In the genomic region with DNA sequence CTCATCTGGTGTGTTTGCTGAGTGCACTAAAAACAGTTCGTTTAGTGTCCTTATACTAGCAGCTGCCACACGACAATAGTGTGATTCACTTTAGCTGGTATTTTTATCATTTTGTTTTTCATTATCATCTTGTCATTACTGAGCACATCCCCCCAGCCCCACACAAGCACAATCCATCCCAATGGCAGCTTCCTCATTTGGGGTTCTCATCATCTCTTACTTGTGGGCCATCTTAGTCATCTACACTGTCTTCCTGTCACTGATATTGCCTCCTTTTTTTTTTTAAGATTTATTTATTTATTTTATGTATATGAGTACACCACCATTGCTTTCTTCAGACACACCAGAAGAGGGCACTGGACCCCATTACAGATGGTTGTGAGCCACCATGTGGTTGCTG, we compare ENCODE assay signal across 26 mouse cellular contexts. TPM values are rescaled to one million over a fixed set of nuclear protein-coding genes. Genes with fewer than 3 reads are reported as not detected.
DNase-seq lines count a peak whose midpoint lies in the region; ATAC-seq and TF ChIP-seq lines count a peak whose summit lies in the region.
"Had no signal": no experiment of that assay in that cellular context is flagged by ENCODE, and none has a peak within 500 bp of the region (broad histone marks: within the 10 kb centered on the region; RNA-seq: fewer than 3 reads in every experiment).

No protein-coding gene starts in this region.

- peak; percentile 29 for DNase-seq in heart, adult 11 months
- no peak for DNase-seq in heart, postnatal 14 days
- DNase-seq in 416B (ENCODE audit: low read depth) (peak; percentile 51), Patski (ENCODE audit: low read depth, low spot score) (no peak)
- no peak for DNase-seq in cerebellum, postnatal 14 days
- DNase-seq in lung, adult 18-20 months: no peak
- DNase-seq: adrenal gland, adult 2 months; adrenal gland, postnatal 14 days; B cell, adult 2 months; cerebellum, adult 11 months; cerebellum, adult 2 months; cerebellum, adult 9-11 months; gastrocnemius, postnatal 10 days; gastrocnemius, postnatal 36 days; heart, postnatal 36 days; kidney, adult 11 months had no signal

- POLR2A ChIA-PET in Patski (lab: Charles Lee): interaction anchor here (0.6 kb wide), 2 partner anchors 262 to 1503 kb away, joined by 3 read pairs; no protein-coding TSS in a partner anchor

- intact Hi-C loops in heart, postnatal 14 days (cut with DNase I): loop anchor here (5.0 kb wide), 2 partner anchors 269 to 284 kb away; no protein-coding TSS in a partner anchor

- no peak for ATAC-seq in Patski
- ATAC-seq: forebrain, embryonic 13.5 days; forebrain, embryonic 16.5 days; hindbrain, postnatal 0 days; inflammation-experienced regulatory T-cells, adult 6 months had no signal

- peak; percentile 12 for TF ChIP-seq CTCF in Patski (IDR thresholded peaks at IDR 0.05)

- CTCF ChIA-PET in Patski (lab: Charles Lee): no interaction called here

- H3K27me3 ChIP-seq in Patski: no peaks in the 10 kb centered on the region
- H3K27me3 ChIP-seq: CH12.LX; forebrain, embryonic 13.5 days had no signal

- in situ Hi-C loops in Patski (cut with MboI; ENCODE audit: low pct_unique_long_range_greater_than_20kb): loop anchor here (10.0 kb wide), 1 partner anchor 226 kb away; no protein-coding TSS in a partner anchor

RNA-seq across cellular contexts. Expression of gene Tigd4, which starts 25.3 kb away (rescaled TPM):
- under 1 TPM; 0.07 to 0.15 TPM for total RNA-seq in heart, postnatal 14 days (2021)
- 0.18 TPM for polyA plus RNA-seq in Patski (2021)
- total RNA-seq: adrenal gland, adult 2 months; adrenal gland, postnatal 14 days; CH12.LX; granulocyte monocyte progenitor cell, adult 5-6 weeks; hindbrain, postnatal 0 days had no signal
- polyA plus RNA-seq: adrenal gland, adult 2 months; forebrain, embryonic 13.5 days; G1E; heart, embryonic 11.5 days; hindbrain, embryonic 10.5 days; hindbrain, embryonic 14.5 days; hindbrain, postnatal 0 days; inflammation-experienced regulatory T-cells, adult 6 months had no signal

RNA-seq across cellular contexts. Expression of gene Arfip1, which starts 36.2 kb away (rescaled TPM):
- total RNA-seq in heart, postnatal 14 days (2021): 10 to 100 TPM; 17.8 to 18.9 TPM
- polyA plus RNA-seq in Patski (2021): 107 TPM

RNA-seq across cellular contexts. Expression of gene Tmem154, which starts 47.4 kb away (rescaled TPM):
- total RNA-seq in heart, postnatal 14 days (2021): 1 to 10 TPM; 2.2 to 2.8 TPM
- polyA plus RNA-seq in Patski (2021): 0.83 TPM

Comparison
In these comparisons a context has a peak if more than half of its experiments do, and no peak if none do; other contexts are left out.
1. DNase-seq: peak in heart, adult 11 months (single experiment) and 416B (single experiment); none in heart, postnatal 14 days (0 of 2), Patski (single experiment), cerebellum, postnatal 14 days (0 of 2) and lung, adult 18-20 months (0 of 2).